Mouse (Mus musculus): ENCODE measurements at regions not wholly inside any gene's neighbourhood (a gene's known extent, or its start where the extent isn't known, plus 50 kb on each side); places are given as distances from the start of the nearest gene placed in this dataset.

DNA sequence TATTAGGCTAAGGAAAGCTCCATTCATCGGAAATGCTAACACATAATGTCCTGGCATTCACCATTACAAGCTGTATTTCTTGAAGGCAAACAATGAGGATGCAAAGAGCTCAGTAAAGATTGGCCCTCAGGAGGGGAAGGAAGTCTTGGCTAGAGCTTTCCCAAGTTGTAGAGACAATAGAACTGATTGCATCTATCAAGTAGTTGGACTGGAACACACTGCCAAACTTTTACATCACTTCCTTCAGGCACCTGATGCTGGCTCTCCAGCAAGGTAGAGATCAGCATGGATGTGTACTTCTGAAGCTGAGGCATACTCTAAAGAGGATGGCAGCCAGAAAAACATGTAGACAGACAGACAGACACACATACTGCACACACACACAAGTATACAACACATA is 234.9 kb upstream of the Tbl1xr1 start:
- no peak overlapping the region for H3K4me2 ChIP-seq (ENCODE audit: low read depth, low read length, severe bottlenecking)
- WGBS: 56% methylated on average over 1 of the region's 1 CpGs
- ATAC-seq (replicated peaks; ENCODE audit: low FRiP score): no peak

DNA sequence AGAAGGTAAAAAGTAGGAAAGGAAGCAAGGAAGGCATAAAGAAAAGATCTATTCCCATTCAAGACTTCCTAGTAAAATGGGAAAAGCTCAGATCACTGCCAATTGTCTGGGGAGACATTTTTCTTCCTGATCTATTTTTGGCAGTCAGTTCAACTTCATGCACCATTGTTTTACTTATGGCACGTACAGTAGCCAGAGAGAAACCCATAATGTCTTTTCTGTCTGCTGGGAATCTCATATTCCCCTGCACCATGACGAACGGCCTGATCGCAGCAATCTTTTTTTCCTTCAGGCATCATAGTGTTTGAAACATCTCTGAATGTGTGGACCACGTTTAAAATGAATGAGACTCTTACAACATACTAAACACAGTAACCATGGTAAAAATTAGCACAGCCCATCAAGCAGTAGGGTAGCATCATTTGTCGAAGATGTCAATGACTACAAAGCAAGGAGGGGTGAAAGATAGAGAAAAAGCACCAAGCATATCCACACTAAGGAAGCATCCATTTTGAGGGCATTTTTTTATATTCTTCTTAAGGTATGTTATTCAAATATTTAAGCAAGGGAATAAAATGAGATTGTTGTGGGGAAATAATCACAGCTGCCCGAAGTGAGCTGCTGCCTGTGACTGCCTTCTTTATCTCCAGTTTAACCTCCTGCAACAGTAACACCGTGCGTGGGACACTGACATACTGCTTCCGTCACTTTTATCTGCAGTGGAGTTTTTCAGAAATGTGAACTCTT is 233.7 kb upstream of the Tbl1xr1 start:
- Histone ChIP-seq H3K27ac (ENCODE audit: low read depth, low read length) (no peak overlapping the region), H3K27me3 (ENCODE audit: control insufficient read depth, insufficient read depth, low read length) (no peaks in the 10 kb centered on the region), H3K4me2 (ENCODE audit: low read depth, low read length, severe bottlenecking) (no peak overlapping the region), H3K4me1 (replicated peaks; ENCODE audit: control insufficient read depth, insufficient read depth, low read length) (0 out of 2 replicates have a peak, but pooled peaks cover 2% of the 10 kb centered on the region), H3K9ac (ENCODE audit: low read length) (no peak overlapping the region), H3K4me3 (ENCODE audit: low read depth, low read length) (no peak overlapping the region), H3K36me3 (ENCODE audit: control insufficient read depth, insufficient read depth, low read length) (no peaks in the 10 kb centered on the region), H3K9me3 (ENCODE audit: control insufficient read depth, low read length) (no peaks in the 10 kb centered on the region)
- ATAC-seq (replicated peaks; ENCODE audit: low FRiP score) (no peak), DNase-seq (ENCODE audit: low spot score) (no peak)
- WGBS: 82% methylated on average over 10 of the region's 10 CpGs

More for the DNA sequence above, 234.9 kb upstream of the Tbl1xr1 start:
- H3K36me3 ChIP-seq (ENCODE audit: control insufficient read depth, insufficient read depth, low read length): no peaks in the 10 kb centered on the region
- no peaks in the 10 kb centered on the region for H3K9me3 ChIP-seq (ENCODE audit: control insufficient read depth, low read length)
- H3K27me3 ChIP-seq (ENCODE audit: control insufficient read depth, insufficient read depth, low read length): no peaks in the 10 kb centered on the region
- H3K9ac ChIP-seq (ENCODE audit: low read length): no peak overlapping the region
- no peak overlapping the region for H3K27ac ChIP-seq (ENCODE audit: low read depth, low read length)
- no peak for DNase-seq (ENCODE audit: low spot score)
- H3K4me3 ChIP-seq (ENCODE audit: low read depth, low read length): no peak overlapping the region
- 0 out of 2 replicates have a peak, but pooled peaks cover 2% of the 10 kb centered on the region for H3K4me1 ChIP-seq (replicated peaks; ENCODE audit: control insufficient read depth, insufficient read depth, low read length)

DNA sequence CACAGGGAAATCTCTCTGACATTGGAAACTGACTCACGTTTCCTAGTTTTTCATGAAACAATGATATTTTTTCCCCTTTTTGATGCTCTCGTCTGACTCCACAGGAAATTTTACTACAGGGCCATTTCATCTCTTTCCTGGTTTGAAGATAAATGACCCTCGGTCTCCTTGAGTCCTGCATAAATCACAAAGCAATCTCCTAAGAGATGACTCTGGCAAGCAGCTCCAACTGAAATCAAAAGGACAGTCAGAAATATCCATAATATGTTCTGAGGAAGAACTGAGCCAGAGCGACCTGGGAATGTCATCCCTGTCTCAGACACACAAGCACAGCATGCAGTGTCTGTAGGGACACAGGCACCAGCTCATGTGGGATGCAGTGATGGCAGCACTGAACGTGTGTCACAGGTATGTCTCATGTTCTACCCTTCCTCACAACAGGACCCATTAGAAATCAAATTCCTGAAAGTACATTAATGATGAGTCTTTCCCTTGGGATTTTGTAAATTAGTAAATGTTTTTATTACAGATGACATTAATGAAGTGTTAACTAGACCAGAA is 233.1 kb upstream of the Tbl1xr1 start:
- H3K36me3 ChIP-seq (ENCODE audit: control insufficient read depth, insufficient read depth, low read length): no peaks in the 10 kb centered on the region
- H3K4me2 ChIP-seq (ENCODE audit: low read depth, low read length, severe bottlenecking): no peak overlapping the region
- H3K27me3 ChIP-seq (ENCODE audit: control insufficient read depth, insufficient read depth, low read length): no peaks in the 10 kb centered on the region
- no peak overlapping the region for H3K27ac ChIP-seq (ENCODE audit: low read depth, low read length)
- H3K9me3 ChIP-seq (ENCODE audit: control insufficient read depth, low read length): no peaks in the 10 kb centered on the region
- WGBS: 77% methylated on average over 5 of the region's 5 CpGs
- ATAC-seq (replicated peaks; ENCODE audit: low FRiP score): no peak
- DNase-seq (ENCODE audit: low spot score): no peak
- 0 out of 2 replicates have a peak, but pooled peaks cover 2% of the 10 kb centered on the region for H3K4me1 ChIP-seq (replicated peaks; ENCODE audit: control insufficient read depth, insufficient read depth, low read length)
- H3K9ac ChIP-seq (ENCODE audit: low read length): no peak overlapping the region
- H3K4me3 ChIP-seq (ENCODE audit: low read depth, low read length): no peak overlapping the region

DNA sequence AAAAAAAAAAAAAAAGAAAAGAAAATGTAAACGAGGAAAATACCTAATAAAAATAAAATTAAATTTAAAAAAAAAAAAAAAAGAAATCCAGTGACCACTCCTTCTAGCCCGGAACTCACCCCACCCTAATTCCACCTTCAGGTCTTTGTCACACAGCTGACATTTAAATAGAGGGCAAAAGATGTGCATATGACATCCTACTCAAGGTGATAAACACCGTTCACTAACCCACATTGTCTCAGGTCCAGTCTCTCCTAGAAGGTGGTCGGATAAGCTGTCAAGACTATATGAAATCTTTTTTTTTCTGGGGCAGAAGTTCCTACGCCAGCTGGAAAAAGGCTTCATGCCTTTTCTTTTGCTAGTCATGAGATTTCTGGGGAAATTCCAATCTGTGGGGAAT is 226.6 kb upstream of the Tbl1xr1 start:
- 84% methylated on average over 5 of the region's 5 CpGs for WGBS
- Histone ChIP-seq H3K9ac (ENCODE audit: low read length) (no peak overlapping the region), H3K27ac (ENCODE audit: low read depth, low read length) (no peak overlapping the region), H3K4me1 (replicated peaks; ENCODE audit: control insufficient read depth, insufficient read depth, low read length) (no peaks in the 10 kb centered on the region), H3K4me3 (ENCODE audit: low read depth, low read length) (no peak overlapping the region), H3K36me3 (ENCODE audit: control insufficient read depth, insufficient read depth, low read length) (no peaks in the 10 kb centered on the region), H3K4me2 (ENCODE audit: low read depth, low read length, severe bottlenecking) (no peak overlapping the region), H3K9me3 (ENCODE audit: control insufficient read depth, low read length) (no peaks in the 10 kb centered on the region), H3K27me3 (ENCODE audit: control insufficient read depth, insufficient read depth, low read length) (no peaks in the 10 kb centered on the region)
- DNase-seq (ENCODE audit: low spot score): no peak
- no peak for ATAC-seq (replicated peaks; ENCODE audit: low FRiP score)

DNA sequence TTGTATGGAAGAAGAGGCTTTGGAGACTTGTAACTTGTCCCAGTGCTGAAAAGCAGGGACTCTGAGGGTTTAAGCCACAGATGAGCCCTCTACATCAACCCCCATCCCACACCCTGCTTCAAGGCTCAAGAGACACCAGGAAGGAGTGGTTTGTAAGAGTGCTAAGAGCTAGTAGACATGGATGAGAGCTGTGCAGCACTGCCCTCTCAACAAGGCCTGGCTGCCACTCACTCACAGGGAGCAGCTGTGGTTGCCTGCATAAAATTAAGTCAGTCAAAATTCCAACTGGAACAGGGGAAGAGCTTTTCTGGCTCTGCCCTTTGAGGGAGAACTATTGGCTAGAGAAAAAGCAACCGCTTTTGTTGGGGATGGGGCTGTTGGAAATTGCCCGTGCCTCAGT is 225.5 kb upstream of the Tbl1xr1 start:
- 97% methylated on average over 2 of the region's 2 CpGs for WGBS
- Histone ChIP-seq H3K4me1 (replicated peaks; ENCODE audit: control insufficient read depth, insufficient read depth, low read length) (no peaks in the 10 kb centered on the region), H3K4me3 (ENCODE audit: low read depth, low read length) (no peak overlapping the region), H3K4me2 (ENCODE audit: low read depth, low read length, severe bottlenecking) (no peak overlapping the region), H3K9ac (ENCODE audit: low read length) (no peak overlapping the region), H3K9me3 (ENCODE audit: control insufficient read depth, low read length) (no peaks in the 10 kb centered on the region), H3K27me3 (ENCODE audit: control insufficient read depth, insufficient read depth, low read length) (no peaks in the 10 kb centered on the region), H3K27ac (ENCODE audit: low read depth, low read length) (no peak overlapping the region), H3K36me3 (ENCODE audit: control insufficient read depth, insufficient read depth, low read length) (no peaks in the 10 kb centered on the region)
- DNase-seq (ENCODE audit: low spot score) (no peak), ATAC-seq (replicated peaks; ENCODE audit: low FRiP score) (no peak)

DNA sequence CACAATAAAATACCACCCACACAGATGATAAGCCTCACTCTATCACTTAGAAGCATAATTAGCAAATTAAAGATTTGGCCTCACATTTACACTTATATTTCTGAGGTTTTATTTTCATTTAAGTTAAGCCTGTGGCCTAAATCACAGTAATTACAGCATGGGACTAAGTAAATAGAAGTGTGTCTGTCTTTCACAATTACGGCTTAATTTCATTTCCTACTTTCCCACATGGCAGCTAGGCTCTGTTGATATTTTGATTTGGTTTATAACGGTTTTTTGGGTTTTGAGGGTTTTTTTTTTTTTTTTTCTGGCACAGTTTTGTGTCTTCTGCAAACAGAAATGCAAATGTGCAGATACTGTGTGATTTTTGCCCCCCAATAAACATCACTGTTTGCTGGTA is 222.1 kb upstream of the Tbl1xr1 start:
- 79% methylated on average over 2 of the region's 2 CpGs for WGBS
- Histone ChIP-seq H3K36me3 (ENCODE audit: control insufficient read depth, insufficient read depth, low read length) (no peaks in the 10 kb centered on the region), H3K27me3 (ENCODE audit: control insufficient read depth, insufficient read depth, low read length) (no peaks in the 10 kb centered on the region), H3K4me3 (ENCODE audit: low read depth, low read length) (no peak overlapping the region), H3K27ac (ENCODE audit: low read depth, low read length) (no peak overlapping the region), H3K9me3 (ENCODE audit: control insufficient read depth, low read length) (no peaks in the 10 kb centered on the region), H3K4me1 (replicated peaks; ENCODE audit: control insufficient read depth, insufficient read depth, low read length) (no peaks in the 10 kb centered on the region), H3K9ac (ENCODE audit: low read length) (no peak overlapping the region), H3K4me2 (ENCODE audit: low read depth, low read length, severe bottlenecking) (no peak overlapping the region)
- ATAC-seq (replicated peaks; ENCODE audit: low FRiP score): no peak
- DNase-seq (ENCODE audit: low spot score): no peak

DNA sequence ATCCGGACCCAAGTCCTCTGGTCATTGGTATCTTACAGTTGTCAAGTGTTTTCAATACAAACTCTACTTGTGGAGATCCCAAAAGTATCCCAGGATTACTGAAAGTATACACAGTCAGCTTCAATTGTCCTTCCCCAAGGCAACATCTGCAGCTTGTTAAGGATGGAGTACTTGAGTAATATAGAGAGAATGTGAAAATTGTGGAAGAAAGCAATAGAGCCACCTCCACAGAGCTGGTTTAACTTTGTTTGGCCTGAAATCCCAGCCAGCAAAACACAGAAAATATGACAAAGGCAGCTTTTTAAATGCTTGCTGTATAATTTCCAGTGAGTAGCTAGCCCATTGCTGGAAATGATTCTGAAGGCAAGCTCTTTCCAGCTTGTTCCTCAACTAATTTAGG is 217.0 kb upstream of the Tbl1xr1 start:
- Histone ChIP-seq H3K4me3 (ENCODE audit: low read depth, low read length) (no peak overlapping the region), H3K27ac (ENCODE audit: low read depth, low read length) (no peak overlapping the region), H3K4me2 (ENCODE audit: low read depth, low read length, severe bottlenecking) (no peak overlapping the region), H3K9me3 (ENCODE audit: control insufficient read depth, low read length) (no peaks in the 10 kb centered on the region), H3K4me1 (replicated peaks; ENCODE audit: control insufficient read depth, insufficient read depth, low read length) (no peaks in the 10 kb centered on the region), H3K9ac (ENCODE audit: low read length) (no peak overlapping the region), H3K27me3 (ENCODE audit: control insufficient read depth, insufficient read depth, low read length) (no peaks in the 10 kb centered on the region), H3K36me3 (ENCODE audit: control insufficient read depth, insufficient read depth, low read length) (no peaks in the 10 kb centered on the region)
- no peak for ATAC-seq (replicated peaks; ENCODE audit: low FRiP score)
- no peak for DNase-seq (ENCODE audit: low spot score)
- WGBS: 86% methylated on average over 1 of the region's 1 CpGs

DNA sequence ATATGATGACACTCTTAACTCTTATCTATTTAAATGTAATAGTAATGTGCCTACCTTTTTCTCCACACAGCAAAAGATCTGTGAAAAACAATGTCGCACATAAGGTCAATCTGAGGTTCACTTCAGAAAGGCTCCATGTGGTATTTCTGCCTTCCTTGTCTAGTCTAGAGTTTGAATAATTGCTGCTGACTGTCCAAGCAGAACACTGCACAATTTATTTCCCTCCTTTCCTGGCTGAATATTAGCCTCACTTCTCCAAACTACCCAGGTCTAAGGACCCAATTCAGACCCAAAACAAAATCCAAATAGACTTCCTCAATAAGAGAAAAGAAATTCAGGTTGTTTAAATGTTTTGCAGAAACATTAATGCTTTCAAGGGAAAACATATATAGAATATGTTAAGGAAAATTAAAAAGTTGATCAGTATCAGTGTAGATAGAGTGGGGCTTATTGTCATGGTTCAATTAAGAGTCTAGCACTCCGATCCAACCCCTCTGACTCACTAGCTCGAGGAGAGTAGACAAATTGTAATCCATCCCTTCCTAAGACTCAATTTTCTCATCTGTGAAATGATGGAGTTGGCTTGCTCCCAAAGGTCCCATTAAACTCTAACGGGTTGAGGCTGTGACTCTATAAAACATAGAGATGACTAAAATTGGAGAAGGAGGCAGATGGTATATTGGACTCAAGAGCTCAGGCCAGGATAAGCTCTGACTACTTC is 215.4 kb upstream of the Tbl1xr1 start:
- H3K4me2 ChIP-seq (ENCODE audit: low read depth, low read length, severe bottlenecking): no peak overlapping the region
- WGBS: 80% methylated on average over 4 of the region's 4 CpGs
- no peaks in the 10 kb centered on the region for H3K4me1 ChIP-seq (replicated peaks; ENCODE audit: control insufficient read depth, insufficient read depth, low read length)
- ATAC-seq (replicated peaks; ENCODE audit: low FRiP score): no peak
- H3K36me3 ChIP-seq (ENCODE audit: control insufficient read depth, insufficient read depth, low read length): no peaks in the 10 kb centered on the region
- H3K27me3 ChIP-seq (ENCODE audit: control insufficient read depth, insufficient read depth, low read length): no peaks in the 10 kb centered on the region
- H3K4me3 ChIP-seq (ENCODE audit: low read depth, low read length): no peak overlapping the region
- no peak overlapping the region for H3K9ac ChIP-seq (ENCODE audit: low read length)
- DNase-seq (ENCODE audit: low spot score): no peak
- no peak overlapping the region for H3K27ac ChIP-seq (ENCODE audit: low read depth, low read length)
- H3K9me3 ChIP-seq (ENCODE audit: control insufficient read depth, low read length): no peaks in the 10 kb centered on the region

Measured in forebrain, embryonic 11.5 days (tissue).